ENCODE assay signal across 8 mouse cellular contexts in the genomic region with DNA sequence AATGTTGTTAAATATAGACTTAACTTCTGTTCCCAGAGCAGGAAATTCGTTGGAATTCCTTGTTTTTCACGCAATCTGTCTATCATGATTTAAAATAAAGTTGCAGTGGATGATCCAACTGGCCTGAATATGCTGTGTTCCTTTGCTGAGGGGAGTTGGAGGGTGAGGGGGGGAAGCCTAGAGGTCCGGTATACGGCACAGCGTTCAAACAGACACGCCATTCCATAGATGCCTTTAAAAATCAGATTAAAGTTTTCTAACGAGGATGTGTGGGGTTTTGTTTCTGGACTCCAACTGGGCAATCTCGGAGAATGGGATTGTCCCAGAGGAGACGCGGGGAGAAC. TPM values are rescaled to one million over a fixed set of nuclear protein-coding genes. Genes with fewer than 3 reads are reported as not detected.
DNase-seq lines count a peak whose midpoint lies in the region; ATAC-seq and TF ChIP-seq lines count a peak whose summit lies in the region.

No protein-coding gene starts in this region.

- no peaks in the 10 kb centered on the region for H3K27me3 ChIP-seq in heart, postnatal 0 days (ENCODE audit: control insufficient read depth, insufficient read depth, low read length)
- peaks cover 58% of the 10 kb centered on the region for H3K27me3 ChIP-seq in hindbrain, embryonic 13.5 days
- peaks cover 26% of the 10 kb centered on the region for H3K27me3 ChIP-seq in midbrain, embryonic 16.5 days (ENCODE audit: control insufficient read depth, insufficient read depth, low read depth, low read length)

- no peak for TF ChIP-seq CTCF in heart, postnatal 0 days (IDR thresholded peaks at IDR 0.05; ENCODE audit: low read depth)

- H3K4me2 ChIP-seq in heart, postnatal 0 days (ENCODE audit: low read depth, low read length): peak overlapping the region; percentile 84
- H3K4me2 ChIP-seq in hindbrain, embryonic 13.5 days: peak overlapping the region; percentile 74
- H3K4me2 ChIP-seq in midbrain, embryonic 16.5 days (ENCODE audit: low read length): peak overlapping the region; percentile 26; the same call in 1 of the 2 replicates

- H3K36me3 ChIP-seq in heart, postnatal 0 days (replicated peaks; ENCODE audit: control insufficient read depth, insufficient read depth, low read length): peaks cover 17% of the 10 kb centered on the region
- no peaks in the 10 kb centered on the region for H3K36me3 ChIP-seq in hindbrain, embryonic 13.5 days
- no peaks in the 10 kb centered on the region for H3K36me3 ChIP-seq in midbrain, embryonic 16.5 days (ENCODE audit: control insufficient read depth, insufficient read depth, low read length)

- H3K4me3 ChIP-seq in heart, postnatal 0 days (ENCODE audit: low read depth, low read length): peak overlapping the region; percentile 70
- peak overlapping the region; percentile 20 for H3K4me3 ChIP-seq in hindbrain, embryonic 13.5 days
- H3K4me3 ChIP-seq in midbrain, embryonic 16.5 days (ENCODE audit: low read depth, low read length): no peak overlapping the region

- peak overlapping the region; percentile 47 for H3K9ac ChIP-seq in heart, postnatal 0 days (replicated peaks; ENCODE audit: low read depth, low read length)
- 0 out of 2 replicates have a peak overlapping the region, but pooled peaks have one; percentile 44 for H3K9ac ChIP-seq in hindbrain, embryonic 13.5 days
- H3K9ac ChIP-seq in midbrain, embryonic 16.5 days (ENCODE audit: low read depth, low read length): no peak overlapping the region

- peaks cover 24% of the 10 kb centered on the region for H3K4me1 ChIP-seq in heart, postnatal 0 days (ENCODE audit: control insufficient read depth, insufficient read depth)
- peaks cover 64% of the 10 kb centered on the region for H3K4me1 ChIP-seq in hindbrain, embryonic 13.5 days (replicated peaks)
- H3K4me1 ChIP-seq in midbrain, embryonic 16.5 days (ENCODE audit: control insufficient read depth, insufficient read depth, low read length): peaks cover 44% of the 10 kb centered on the region

- peak; percentile 58 for TF ChIP-seq EP300 in heart, postnatal 0 days (IDR thresholded peaks at IDR 0.05; ENCODE audit: low read depth)

- peak overlapping the region; percentile 96 for H3K27ac ChIP-seq in heart, postnatal 0 days (ENCODE audit: low read depth)
- H3K27ac ChIP-seq in hindbrain, embryonic 13.5 days: no peak overlapping the region
- no peak overlapping the region for H3K27ac ChIP-seq in midbrain, embryonic 16.5 days (ENCODE audit: low read length)

- WGBS in heart, postnatal 0 days: 7% methylated on average over 10 of the region's 10 CpGs
- WGBS in hindbrain, embryonic 13.5 days: 3% methylated on average over 10 of the region's 10 CpGs
- WGBS in midbrain, embryonic 16.5 days: 4% methylated on average over 10 of the region's 10 CpGs

- ATAC-seq in heart, postnatal 0 days (ENCODE audit: insufficient read depth, low read depth): no peak
- ATAC-seq in hindbrain, embryonic 13.5 days (ENCODE audit: low FRiP score): no peak
- ATAC-seq in midbrain, embryonic 16.5 days: no peak

- DNase-seq in heart, postnatal 0 days (ENCODE audit: low spot score): no peak
- DNase-seq in heart, adult 9 months (ENCODE audit: low spot score in 2 of 2): no peak
- DNase-seq in embryo, embryonic 9.5 days (ENCODE audit: extremely low spot score): peak; percentile 47
- no peak for DNase-seq in layer of hippocampus, adult 18-20 months (ENCODE audit: low spot score in 2 of 2)
- no peak for DNase-seq in layer of hippocampus, postnatal 36 days
- no peak for DNase-seq in adrenal gland, postnatal 14 days

- H3K9me3 ChIP-seq in heart, postnatal 0 days (replicated peaks; ENCODE audit: control insufficient read depth, low read length): no peaks in the 10 kb centered on the region
- no peaks in the 10 kb centered on the region for H3K9me3 ChIP-seq in hindbrain, embryonic 13.5 days
- H3K9me3 ChIP-seq in midbrain, embryonic 16.5 days (replicated peaks; ENCODE audit: control insufficient read depth, low read length, poor library complexity, severe bottlenecking): no peaks in the 10 kb centered on the region

RNA-seq across cellular contexts. Expression of a gene that starts 2.2 kb away (rescaled TPM):
- 91.1 and 92.3 TPM in 2 replicates for total RNA-seq in heart, postnatal 0 days (2014; rRNA removed; ENCODE audit: low replicate concordance)
- 31.3 and 34.0 TPM in 2 replicates for polyA plus RNA-seq in heart, postnatal 0 days (2015; fragmentation: Nextera tagmentation; extraction: Ambion mirVana)
- 10.1 and 11.2 TPM in 2 replicates for polyA plus RNA-seq in hindbrain, embryonic 13.5 days (2015; fragmentation: Nextera tagmentation; extraction: Ambion mirVana)
- 7.2 and 7.9 TPM in 2 replicates for polyA plus RNA-seq in midbrain, embryonic 16.5 days (2015; fragmentation: Nextera tagmentation; extraction: Ambion mirVana)
- 1 to 10 TPM; 5.2 to 5.3 TPM for total RNA-seq in layer of hippocampus, adult 18-20 months (2021)
- 1 to 10 TPM; 4.4 TPM for total RNA-seq in layer of hippocampus, postnatal 36 days (2021)
- total RNA-seq in adrenal gland, postnatal 14 days (2021): 25.5 and 27.8 TPM in 2 replicates

Comparison
In these comparisons a context has a peak if more than half of its experiments do, and no peak if none do; other contexts are left out.
1. H3K4me2 ChIP-seq: peak in every context shown above with its lines; median percentile 84 in heart, postnatal 0 days; 74 in hindbrain, embryonic 13.5 days; 26 in midbrain, embryonic 16.5 days.